Mouse (Mus musculus): ENCODE data around the gene Kif17. TPM values are rescaled to one million over a fixed set of nuclear protein-coding genes. Genes with fewer than 3 reads are reported as not detected.
"Not testable (repeated sequence)": the region's sequence is repeated elsewhere in the genome, so short reads cannot be mapped to it uniquely, and the experiment has no call there.

The Kif17 gene
- polyA plus RNA-seq, 1 experiment, result 0.70 TPM

DNA sequence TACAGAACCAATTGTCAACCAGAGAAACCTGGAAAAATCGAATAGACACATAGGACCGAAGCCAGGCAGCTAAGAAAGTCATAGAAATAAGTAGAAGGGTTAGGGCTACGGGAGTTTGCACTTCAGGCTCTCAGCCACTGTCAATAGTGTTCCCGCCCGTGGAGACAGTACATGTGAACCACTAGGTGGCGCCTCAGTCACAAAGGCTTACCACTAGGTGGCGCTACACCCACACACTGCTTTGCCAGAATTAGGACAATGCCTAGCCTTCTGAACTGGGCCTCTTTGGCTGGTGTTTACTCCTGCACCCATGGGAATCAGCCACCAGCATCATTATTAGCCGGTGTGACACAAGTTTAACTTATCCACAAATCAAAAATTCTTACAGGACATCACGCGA lies 69.3 kb downstream of the Kif17 start:
- 26% methylated on average over 10 of the region's 10 CpGs for WGBS
- DNase-seq, result peak; percentile 84
- Histone ChIP-seq H3K4me3 (replicated peaks; ENCODE audit: extremely low read depth, low read depth, low read length) (no peak overlapping the region), H3K4me1 (ENCODE audit: control insufficient read depth, insufficient read depth, low read length) (peaks cover 9% of the 10 kb centered on the region)
- peak; percentile 100 for TF ChIP-seq CTCF (IDR thresholded peaks at IDR 0.05; ENCODE audit: insufficient read depth, low read length)
- no peak for TF ChIP-seq POLR2A (IDR thresholded peaks at IDR 0.05; ENCODE audit: borderline replicate concordance, extremely low read depth, low read depth, low read length)

- Histone ChIP-seq H3K4me1 (ENCODE audit: control insufficient read depth, insufficient read depth, low read length) (peaks cover 9% of the 10 kb centered on the region), H3K4me3 (replicated peaks; ENCODE audit: extremely low read depth, low read depth, low read length) (no peak overlapping the region)
- 55% methylated on average over 11 of the region's 11 CpGs for WGBS
- DNase-seq, result no peak
- TF ChIP-seq CTCF (IDR thresholded peaks at IDR 0.05; ENCODE audit: insufficient read depth, low read length) (no peak), POLR2A (IDR thresholded peaks at IDR 0.05; ENCODE audit: borderline replicate concordance, extremely low read depth, low read depth, low read length) (no peak)
Observed at GRCm38 (mm10) chr4:138320711-138321110, 70.5 kb downstream of the Kif17 start.

- no peak for TF ChIP-seq POLR2A (IDR thresholded peaks at IDR 0.05; ENCODE audit: borderline replicate concordance, extremely low read depth, low read depth, low read length)
- no peak for TF ChIP-seq CTCF (IDR thresholded peaks at IDR 0.05; ENCODE audit: insufficient read depth, low read length)
- 65% methylated on average over 7 of the region's 7 CpGs for WGBS
Observed at GRCm38 (mm10) chr4:138321488-138321887, 71.3 kb downstream of the Kif17 start.

DNA sequence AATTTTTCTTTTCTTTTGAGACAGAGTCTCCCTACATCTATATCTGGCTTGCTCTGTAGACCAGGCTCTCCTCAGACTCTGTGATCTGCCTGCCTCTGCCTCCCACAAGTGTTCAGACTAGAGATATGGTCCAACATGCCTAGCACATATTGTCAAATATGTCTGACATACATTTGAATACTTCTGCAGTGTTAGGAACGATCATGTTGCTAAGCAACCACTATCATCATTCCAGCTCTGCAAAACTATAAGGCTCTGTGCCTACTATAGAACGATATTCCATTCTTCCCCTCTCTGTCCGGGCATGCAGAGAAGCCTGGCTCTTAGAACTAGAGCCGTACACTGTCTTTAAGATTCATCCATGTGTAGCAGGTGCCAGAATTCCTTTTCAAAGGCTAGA lies 72.5 kb downstream of the Kif17 start:
- Histone ChIP-seq H3K4me3 (replicated peaks; ENCODE audit: extremely low read depth, low read depth, low read length) (no peak overlapping the region), H3K4me1 (ENCODE audit: control insufficient read depth, insufficient read depth, low read length) (peaks cover 12% of the 10 kb centered on the region)
- TF ChIP-seq POLR2A (IDR thresholded peaks at IDR 0.05; ENCODE audit: borderline replicate concordance, extremely low read depth, low read depth, low read length), result no peak
- no peak for TF ChIP-seq CTCF (IDR thresholded peaks at IDR 0.05; ENCODE audit: insufficient read depth, low read length)
- no peak for DNase-seq
- WGBS, result 68% methylated on average over 4 of the region's 4 CpGs

More at GRCm38 (mm10) chr4:138321488-138321887, 71.3 kb downstream of the Kif17 start:
- Histone ChIP-seq H3K4me1 (ENCODE audit: control insufficient read depth, insufficient read depth, low read length) (peaks cover 12% of the 10 kb centered on the region), H3K4me3 (replicated peaks; ENCODE audit: extremely low read depth, low read depth, low read length) (no peak overlapping the region)
- DNase-seq, result no peak

DNA sequence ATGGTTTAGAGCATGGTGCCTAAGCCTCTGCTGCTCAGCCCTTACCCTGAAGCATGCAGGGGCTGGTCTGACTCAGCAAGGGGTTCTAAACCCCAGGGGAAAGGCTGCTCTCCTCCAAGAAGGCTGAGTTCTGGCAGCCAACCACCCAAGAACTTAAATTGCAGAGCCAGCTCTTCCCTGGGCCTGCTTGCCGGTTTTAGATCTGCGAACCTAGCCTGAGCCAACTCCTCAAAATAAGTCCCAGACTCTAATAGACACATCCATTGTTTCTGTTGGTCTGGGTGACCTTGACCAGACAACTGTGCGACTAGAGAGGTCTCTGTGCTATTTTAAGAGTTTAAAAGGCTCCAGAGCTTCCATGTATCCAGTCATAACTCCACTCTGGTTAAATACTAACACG lies 73.5 kb downstream of the Kif17 start:
- 27% methylated on average over 4 of the region's 4 CpGs for WGBS
- peaks cover 12% of the 10 kb centered on the region for H3K4me1 ChIP-seq (ENCODE audit: control insufficient read depth, insufficient read depth, low read length)
- DNase-seq, result no peak
- TF ChIP-seq POLR2A (IDR thresholded peaks at IDR 0.05; ENCODE audit: borderline replicate concordance, extremely low read depth, low read depth, low read length), result no peak
- no peak for TF ChIP-seq CTCF (IDR thresholded peaks at IDR 0.05; ENCODE audit: insufficient read depth, low read length)
- no peak overlapping the region for H3K4me3 ChIP-seq (replicated peaks; ENCODE audit: extremely low read depth, low read depth, low read length)

- TF ChIP-seq CTCF (IDR thresholded peaks at IDR 0.05; ENCODE audit: insufficient read depth, low read length) (no peak), POLR2A (IDR thresholded peaks at IDR 0.05; ENCODE audit: borderline replicate concordance, extremely low read depth, low read depth, low read length) (no peak)
- WGBS, result 81% methylated on average over 3 of the region's 3 CpGs
- H3K4me1 ChIP-seq (ENCODE audit: control insufficient read depth, insufficient read depth, low read length), result peaks cover 10% of the 10 kb centered on the region
- no peak overlapping the region for H3K4me3 ChIP-seq (replicated peaks; ENCODE audit: extremely low read depth, low read depth, low read length)
- no peak for DNase-seq
Observed at GRCm38 (mm10) chr4:138324451-138324850, 74.2 kb downstream of the Kif17 start.

DNA sequence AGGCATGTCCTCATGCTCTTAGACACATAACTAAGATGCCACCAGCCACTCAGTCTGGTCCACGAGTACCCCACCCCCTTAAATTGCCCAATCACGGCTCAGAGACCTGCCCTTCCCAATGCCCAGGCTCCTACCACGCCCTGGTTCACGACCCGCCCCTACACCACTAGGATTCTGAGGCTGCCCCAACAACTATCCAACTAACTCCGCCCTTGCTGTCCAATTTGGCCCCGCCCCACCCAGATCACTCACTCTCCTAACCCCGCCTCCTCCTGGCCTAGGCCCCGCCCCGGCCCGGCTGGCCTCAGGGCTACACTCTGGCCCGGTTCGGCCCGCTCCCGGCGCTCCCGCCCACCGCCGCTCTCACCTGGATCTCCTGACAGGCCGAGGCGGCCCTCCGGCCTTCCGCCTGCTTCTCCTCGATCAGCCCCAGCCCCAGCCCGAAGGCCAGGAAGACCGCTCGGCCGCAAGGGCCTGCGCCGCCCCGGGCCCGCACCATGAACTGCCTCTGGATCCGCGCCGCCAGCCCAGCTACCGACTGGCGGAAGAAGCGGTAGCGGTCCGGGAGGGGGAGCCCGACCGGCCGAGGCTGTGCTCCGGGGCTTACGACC lies 75.3 kb downstream of the Kif17 start:
- DNase-seq, result peak; percentile 99
- Histone ChIP-seq H3K4me3 (replicated peaks; ENCODE audit: extremely low read depth, low read depth, low read length) (peak overlapping the region; percentile 73), H3K4me1 (ENCODE audit: control insufficient read depth, insufficient read depth, low read length) (peaks cover 10% of the 10 kb centered on the region)
- WGBS, result under 1% methylated on average over 44 of the region's 45 CpGs
- peak; percentile 67; the same call in 1 of the 2 replicates for TF ChIP-seq POLR2A (IDR thresholded peaks at IDR 0.05; ENCODE audit: borderline replicate concordance, extremely low read depth, low read depth, low read length)
- TF ChIP-seq CTCF (IDR thresholded peaks at IDR 0.05; ENCODE audit: insufficient read depth, low read length), result no peak

DNA sequence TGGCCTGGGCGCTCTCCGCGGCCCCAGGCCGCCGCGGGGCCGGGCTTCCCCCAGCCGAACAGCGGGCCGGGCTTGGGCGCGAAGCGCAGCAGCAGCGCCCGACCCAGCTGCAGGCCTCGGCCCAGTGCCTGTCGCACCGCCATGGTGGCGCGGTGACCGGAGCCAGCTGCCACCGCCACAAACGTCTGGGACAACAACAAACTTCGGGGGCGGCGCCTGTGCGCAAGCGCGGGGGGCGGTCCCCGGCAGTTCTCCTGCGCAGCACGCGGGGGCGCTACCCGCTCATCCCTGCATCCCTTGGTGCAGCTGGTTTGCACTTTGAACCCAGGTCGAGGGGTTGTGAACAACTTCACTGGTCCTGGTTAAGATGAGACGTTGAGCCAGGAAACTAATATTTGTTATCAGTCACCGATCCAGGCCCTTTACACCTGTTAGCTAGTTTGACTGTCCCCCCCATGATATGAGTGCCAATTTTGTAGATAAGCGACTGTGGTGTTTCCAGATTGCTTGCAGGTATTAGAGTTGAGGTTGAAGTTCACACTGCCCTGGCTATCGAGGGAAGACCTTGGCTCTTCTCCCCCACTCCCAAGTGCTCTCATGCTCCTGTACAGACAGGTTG lies 76.0 kb downstream of the Kif17 start, which contains the start of gene Pink1:
Gene Pink1 (minus strand): TSS at position 231 of the 619 bp plus-strand sequence.
- peak; percentile 93 for DNase-seq
- peak within 1 kb of the TSS; percentile 73 for H3K4me3 ChIP-seq (replicated peaks; ENCODE audit: extremely low read depth, low read depth, low read length)
- H3K4me1 ChIP-seq (ENCODE audit: control insufficient read depth, insufficient read depth, low read length), result peaks cover 10% of the 10 kb centered on the region
- WGBS, result 2% methylated on average over 41 of the region's 41 CpGs
- peak; percentile 74 for TF ChIP-seq CTCF (IDR thresholded peaks at IDR 0.05; ENCODE audit: insufficient read depth, low read length)
- TF ChIP-seq POLR2A (IDR thresholded peaks at IDR 0.05; ENCODE audit: borderline replicate concordance, extremely low read depth, low read depth, low read length), result peak; percentile 84; the same call in 1 of the 2 replicates

- not testable (repeated sequence) for H3K4me3 ChIP-seq (replicated peaks; ENCODE audit: extremely low read depth, low read depth, low read length); DNase-seq
- WGBS, result 65% methylated on average over 7 of the region's 12 CpGs
Observed at GRCm38 (mm10) chr4:138327155-138327554, 76.9 kb downstream of the Kif17 start.

DNA sequence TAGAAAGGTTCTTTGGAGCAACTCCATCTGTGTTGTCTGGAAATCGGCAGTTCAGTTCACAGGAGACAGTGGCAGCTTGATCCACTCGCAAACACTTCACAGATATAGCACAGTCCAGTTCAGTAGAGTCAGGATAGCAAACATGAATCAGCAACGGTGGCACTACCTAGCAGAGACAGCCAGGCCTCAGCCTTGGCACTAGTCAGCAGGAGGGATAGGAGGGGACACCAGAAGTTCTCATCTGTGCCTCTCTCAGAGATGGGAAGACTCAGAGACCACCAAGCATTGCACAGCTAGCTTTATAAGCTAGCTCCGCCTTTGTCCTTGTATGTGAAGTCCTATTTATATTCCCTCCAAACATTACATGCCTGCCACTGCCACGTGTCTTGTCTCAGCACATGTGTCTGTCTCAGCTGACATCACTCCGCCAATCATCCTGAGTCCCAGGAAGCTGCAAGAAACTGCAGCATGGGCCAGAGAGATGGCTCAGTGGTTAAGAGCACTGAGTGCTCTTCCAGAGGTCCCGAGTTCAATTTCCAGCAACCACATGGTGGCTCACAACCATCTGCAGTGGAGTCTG lies 77.7 kb downstream of the Kif17 start:
- TF ChIP-seq CTCF (IDR thresholded peaks at IDR 0.05; ENCODE audit: insufficient read depth, low read length), result no peak
- TF ChIP-seq POLR2A (IDR thresholded peaks at IDR 0.05; ENCODE audit: borderline replicate concordance, extremely low read depth, low read depth, low read length), result no peak
- 52% methylated on average over 7 of the region's 7 CpGs for WGBS
- Histone ChIP-seq H3K4me1 (ENCODE audit: control insufficient read depth, insufficient read depth, low read length) (peaks cover 10% of the 10 kb centered on the region), H3K4me3 (replicated peaks; ENCODE audit: extremely low read depth, low read depth, low read length) (peak overlapping the region; percentile 36)
- no peak for DNase-seq

More at GRCm38 (mm10) chr4:138327155-138327554, 76.9 kb downstream of the Kif17 start:
- peaks cover 10% of the 10 kb centered on the region for H3K4me1 ChIP-seq (ENCODE audit: control insufficient read depth, insufficient read depth, low read length)
